Mouse (Mus musculus) right cerebral cortex, postnatal 14 days (tissue): ENCODE results near the gene Cep57l1.
"Not testable (repeated sequence)": the region's sequence is repeated elsewhere in the genome, so short reads cannot be mapped to it uniquely, and the experiment has no call there.

Experiments
- DNase-seq: peaks from one replicate; pipeline ENCODE4 v3.0.0; 2022

Gene Cep57l1

DNA sequence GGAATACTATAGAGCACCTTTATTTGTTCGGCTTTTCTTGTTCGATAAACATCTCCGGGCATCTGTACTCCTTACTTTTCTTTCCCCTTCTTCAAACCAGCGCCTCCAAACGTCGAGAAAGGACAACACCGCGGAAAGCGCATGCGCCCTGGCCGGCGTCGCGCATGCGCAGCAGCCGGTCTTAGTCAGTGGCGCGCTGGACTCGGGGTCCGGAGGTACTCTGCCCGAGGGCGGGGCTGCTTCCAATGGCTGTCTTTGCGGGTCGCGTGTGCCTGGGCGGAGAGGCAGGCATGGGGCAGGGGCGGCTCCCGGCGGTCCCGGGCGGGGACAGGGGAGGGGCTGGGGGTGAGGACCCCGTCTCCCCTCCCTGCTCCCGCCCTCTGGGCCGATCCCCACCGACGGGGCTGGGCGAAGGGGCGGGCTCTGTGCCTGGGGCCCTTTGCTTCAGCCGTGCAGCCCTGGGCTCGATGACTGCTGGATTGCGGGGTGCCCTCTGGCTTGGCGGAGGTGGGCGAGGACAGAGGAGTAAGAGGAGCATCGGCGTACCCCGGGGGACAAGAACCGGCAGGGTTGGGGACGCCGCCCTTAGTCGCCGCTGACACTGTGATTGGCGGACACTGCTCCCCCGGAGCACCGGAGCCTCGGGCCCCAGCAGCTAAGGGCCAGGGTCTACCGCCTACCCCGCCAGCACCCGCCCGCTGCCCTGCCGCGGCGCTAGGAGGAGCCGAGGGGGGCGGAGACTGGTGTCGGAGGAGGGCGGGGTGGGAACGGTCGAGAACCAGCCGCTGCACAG is at the start of gene Cep57l1, which contains the start of gene Sesn1:
Gene Cep57l1, minus strand, starts transcription at position 101 of the 793 bp plus-strand sequence.
Gene Sesn1, plus strand, starts transcription at position 165 of the 793 bp plus-strand sequence.
- DNase-seq, result peak; percentile 88

DNA sequence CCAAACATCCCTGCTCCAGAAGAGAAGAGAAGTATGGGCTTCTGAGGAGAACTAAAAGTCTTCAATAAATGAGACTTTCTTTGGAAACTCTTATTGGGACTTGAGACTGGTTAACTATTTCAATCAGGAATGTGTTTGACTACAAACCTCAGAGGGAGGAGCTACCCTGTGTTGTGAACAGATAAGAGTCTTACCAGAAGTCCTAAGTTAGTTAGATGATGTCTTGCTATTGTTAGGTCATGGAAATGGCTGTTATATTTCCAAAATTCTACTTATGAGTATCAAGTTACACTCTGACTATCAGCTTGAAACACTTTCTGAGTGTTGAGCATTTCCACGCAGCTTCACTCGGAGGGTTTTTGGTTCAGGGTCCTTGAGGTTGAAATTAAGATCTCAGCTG is 39.0 kb upstream of the Cep57l1 start:
- no peak for DNase-seq

DNA sequence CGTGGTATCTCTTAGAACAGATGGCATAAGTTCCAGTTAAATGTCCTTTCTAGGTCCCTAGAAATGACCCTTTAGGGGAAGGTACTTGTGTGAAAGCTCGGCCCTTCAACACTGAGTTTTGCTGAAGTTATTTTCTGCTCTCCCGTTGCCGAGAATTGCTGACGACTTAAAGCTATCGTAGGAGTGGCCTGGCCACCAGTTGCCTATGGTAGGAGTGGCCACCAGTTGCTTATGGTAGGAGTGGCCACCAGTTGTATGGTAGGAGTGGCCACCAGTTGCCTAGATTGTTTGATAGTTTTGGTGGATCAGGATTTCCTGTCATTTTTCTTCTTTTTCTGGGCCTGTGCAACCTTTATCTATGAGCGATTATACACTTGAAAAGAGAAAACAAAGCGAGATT is 38.1 kb upstream of the Cep57l1 start:
- no peak for DNase-seq

DNA sequence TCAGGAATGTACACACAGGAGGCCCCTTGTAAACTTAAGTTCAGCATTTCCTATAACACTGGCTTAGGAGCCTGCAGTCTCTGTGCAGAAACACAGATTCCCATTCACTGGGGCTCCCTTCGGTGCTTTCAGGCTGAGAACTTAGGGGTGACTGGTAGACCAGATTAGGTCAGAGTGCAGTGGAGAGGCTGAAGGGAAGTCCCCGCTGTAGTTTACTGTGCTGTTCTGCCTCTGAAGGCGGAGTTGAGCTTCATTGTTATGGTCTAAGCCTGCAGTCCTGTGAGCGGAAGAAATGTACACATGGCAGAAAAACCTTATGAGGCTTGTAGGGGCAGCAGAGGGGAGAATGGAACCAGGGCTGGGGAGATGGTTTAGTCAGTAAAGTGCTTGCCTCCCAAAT is 29.2 kb upstream of the Cep57l1 start:
- no peak for DNase-seq

DNA sequence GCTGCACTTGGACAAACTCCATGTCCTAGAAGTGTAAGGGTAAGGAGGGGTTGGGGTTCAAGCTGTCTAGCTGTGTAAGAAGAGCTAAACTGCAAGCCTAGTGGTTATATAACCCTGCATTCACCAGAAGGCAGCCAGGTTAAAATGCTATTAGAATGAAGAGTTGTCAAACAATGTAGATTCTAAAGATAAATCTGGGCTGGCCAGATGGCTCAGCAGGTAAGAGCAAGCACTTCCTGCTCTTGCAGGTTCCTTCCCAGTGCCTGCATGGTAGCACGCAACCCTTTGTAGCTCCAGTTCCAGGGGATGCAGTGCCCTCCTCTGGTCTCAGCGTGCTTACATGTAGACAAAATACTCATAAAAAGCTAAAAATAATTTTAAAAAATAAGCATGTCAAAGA is 24.5 kb upstream of the Cep57l1 start:
- no peak for DNase-seq

DNA sequence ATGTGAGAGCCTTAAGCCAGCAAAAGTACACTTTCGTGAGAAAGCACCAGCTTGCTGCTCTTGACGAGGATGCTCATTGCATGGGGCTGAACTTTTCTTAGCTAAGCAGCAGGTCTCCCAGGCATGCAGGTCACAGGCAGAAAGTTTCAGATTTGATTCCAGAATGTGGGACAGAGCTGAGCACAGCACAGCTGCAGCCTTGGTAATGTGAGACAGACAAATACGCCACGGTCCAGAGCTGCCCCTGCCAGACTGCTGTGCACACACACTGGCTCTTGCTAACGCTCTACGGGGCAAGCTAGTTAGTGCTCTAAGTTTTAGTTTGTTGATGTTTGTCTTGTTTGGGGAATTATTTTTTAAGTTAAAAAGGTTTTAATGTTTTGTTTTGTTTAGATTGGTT is 22.5 kb upstream of the Cep57l1 start:
- no peak for DNase-seq

DNA sequence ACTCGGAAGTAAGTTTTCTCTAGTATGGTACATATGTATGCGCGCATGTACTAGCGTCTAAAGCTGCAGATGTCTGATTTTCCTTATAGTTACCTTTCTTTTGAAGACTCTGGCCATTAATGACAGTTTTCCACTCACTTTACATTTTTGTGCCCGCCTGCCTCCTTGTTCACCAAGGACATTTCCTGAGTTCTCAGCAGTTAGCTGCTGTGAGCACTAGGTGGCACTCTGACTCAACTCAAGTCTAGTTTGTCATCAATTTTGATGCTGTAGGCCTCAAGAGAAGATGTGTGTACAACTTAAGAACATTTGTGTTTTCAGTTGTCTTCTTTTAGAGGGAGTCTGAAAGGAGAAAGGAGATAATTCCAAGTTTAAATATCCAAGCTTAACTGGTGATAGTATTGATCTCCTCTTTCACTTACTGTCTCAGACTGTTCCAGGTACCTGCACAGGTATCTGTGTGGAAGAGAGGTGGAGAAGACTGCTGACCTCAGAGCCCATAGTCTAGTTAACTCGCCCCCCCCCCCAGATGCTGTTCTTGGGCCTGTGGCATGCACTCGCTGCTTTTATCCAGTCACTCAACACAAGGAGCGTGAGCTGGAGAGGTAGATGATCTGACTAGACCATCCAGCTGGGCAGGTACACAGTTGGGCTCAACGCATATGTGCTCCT is 21.3 kb upstream of the Cep57l1 start:
- DNase-seq, result peak; percentile 61

DNA sequence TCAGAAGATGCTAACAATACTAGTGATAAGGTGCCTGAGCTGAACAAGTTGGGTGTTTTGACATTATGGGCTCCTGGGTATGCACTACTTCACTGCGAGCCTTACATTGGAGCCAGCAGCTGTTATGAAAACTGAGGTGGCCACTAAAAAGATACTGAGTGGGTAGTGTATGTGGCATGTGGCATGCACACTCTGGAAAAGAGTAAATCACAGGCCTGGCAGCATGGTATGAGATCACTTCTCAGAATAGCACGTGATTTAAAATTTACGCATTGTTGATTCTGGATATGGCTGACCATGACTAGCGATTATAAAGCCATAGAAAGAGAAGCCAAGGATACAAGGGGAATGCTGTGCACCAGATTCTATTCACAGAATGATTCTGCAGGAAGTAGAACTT is 20.8 kb upstream of the Cep57l1 start:
- no peak for DNase-seq

DNA sequence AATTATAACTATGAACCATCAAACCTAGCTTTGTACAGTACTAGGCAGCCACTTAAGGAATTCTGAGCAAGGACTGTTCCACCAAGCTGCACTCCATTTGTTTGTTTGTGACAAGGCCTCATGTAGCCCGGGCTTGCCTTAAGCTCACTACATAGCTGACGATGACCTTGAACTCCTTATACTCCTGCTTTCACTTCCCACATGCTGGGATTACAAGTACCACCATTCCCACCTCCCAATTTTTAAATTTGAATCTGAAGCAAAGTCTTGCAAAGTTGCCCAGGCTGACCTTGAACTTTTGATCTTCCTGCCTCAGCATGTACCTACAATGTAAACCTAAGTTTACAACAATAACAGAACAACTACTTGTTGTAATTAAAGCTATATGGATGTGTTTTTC is 20.3 kb upstream of the Cep57l1 start:
- DNase-seq, result no peak

DNA sequence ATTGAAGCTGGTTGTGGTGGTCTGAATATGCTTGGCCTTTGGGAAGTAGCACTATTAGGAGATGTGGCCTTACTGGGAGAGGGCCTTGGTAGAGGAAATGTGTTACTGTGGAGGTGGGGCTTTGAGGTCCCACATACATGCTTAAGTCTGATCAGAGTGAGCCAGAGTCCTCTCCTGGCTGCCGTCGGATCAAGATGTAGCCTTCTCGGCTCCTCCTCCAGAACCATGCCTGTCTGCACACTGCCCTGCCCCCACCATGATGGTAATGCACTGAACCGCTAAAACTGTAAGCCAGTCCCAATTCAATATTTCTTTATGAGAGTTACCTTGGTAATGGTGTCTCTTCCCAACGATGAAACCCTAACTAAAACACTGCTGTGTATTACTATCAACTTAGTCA is 19.5 kb upstream of the Cep57l1 start:
- no peak for DNase-seq

DNA sequence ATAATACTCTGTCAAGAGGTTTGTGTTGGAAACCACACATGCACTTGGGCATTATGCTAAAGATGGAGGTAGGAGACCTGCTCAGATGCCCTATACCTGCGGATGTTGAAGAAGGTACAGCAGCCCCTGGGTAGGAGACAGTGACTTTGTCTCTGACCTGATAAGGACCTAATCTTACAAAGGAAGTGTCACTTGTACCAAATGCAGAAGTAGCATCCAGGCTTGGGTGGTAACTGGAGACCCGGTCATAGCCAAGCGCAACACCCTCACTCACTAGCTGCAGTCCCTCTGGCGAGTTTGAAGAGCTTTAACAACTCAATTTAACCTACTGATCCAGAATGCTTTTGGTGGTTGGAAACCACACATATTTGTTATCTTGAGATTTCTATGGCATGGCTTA is 18.1 kb upstream of the Cep57l1 start:
- DNase-seq, result no peak

DNA sequence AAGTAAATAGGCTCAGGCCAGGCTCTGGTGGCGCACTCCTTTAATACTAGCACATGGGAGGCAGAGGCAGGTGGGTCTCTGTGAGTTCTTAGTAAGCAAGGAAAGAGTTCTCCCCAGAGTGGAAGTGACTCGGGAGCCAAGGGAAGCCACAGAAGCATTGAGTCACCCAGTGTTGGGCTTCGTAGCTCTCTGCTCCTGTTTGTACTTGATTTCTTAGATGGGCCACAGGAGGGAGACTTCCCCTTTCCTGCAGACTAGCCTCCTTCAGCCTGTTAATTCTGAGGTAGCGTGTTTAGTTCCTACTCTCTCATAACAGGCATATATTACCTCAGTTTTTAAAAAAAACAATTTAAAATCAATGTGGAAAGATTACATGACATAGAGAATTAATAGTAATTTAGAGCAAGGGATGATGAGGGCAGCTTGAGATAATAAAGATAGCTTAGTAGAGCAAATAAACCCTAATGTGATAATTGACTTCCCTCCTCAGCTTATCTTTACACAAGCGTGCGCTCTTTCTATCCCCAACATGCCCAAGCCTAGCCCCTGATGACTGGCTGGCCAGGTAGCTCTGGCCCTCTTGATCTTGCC is 16.9 kb upstream of the Cep57l1 start:
- no peak for DNase-seq

DNA sequence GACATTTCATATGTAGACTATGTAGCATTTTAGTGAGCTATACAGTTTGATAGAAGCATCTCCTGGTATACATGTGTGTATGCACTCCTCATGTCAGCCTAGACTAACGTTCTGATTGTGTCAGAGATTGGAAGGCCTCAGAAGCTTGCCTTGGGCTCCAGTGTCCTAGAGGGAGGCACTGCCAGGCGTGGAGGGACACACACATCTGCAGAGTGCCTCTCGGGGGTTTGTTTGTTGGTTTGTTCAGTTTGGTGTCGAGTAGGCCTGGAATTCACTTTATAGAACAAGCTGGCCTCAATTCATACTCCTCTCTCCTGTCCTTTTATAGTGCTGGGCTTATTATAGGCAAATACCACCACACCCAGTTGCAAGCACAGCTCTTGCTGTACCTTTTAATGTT is 16.3 kb upstream of the Cep57l1 start:
- no peak for DNase-seq

DNA sequence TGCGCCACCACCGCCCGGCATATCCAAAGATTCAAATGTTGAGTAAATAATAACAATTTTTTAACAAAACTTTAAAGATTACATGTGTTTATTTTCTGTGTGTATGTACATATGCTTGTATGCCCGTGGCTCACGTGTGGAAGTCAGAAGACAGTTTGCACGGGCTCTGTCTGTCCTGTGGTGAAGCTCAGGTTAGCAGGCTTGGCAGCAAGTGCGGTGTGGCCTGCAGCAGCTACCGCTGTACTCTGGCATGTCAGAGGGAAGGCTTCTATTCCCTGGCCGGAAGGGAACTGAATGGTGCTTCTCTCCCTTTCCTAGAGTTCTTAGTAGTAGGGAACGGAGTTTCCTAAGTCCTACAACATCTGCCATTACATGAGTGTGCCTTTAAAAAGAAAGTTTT is 15.4 kb upstream of the Cep57l1 start:
- DNase-seq, result no peak

DNA sequence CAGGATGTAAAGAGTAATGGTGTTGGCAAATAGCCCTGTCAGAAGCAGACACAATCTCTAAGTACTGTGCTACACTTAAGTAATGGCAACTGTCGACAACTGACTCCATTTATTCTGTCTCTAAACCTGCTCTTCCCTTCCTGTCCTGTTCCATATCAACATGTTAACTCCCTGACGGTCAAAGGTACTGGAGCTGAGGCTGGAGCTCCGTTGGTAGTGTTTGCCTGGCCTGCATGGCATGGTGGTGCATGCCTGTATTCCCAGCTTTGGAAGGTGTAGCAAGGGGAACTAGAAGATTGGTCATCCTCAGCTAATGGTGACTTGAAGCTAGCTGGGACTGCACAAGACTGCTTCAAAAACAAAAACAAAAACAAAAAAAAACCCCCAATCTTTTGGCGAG is 14.2 kb upstream of the Cep57l1 start:
- no peak for DNase-seq

DNA sequence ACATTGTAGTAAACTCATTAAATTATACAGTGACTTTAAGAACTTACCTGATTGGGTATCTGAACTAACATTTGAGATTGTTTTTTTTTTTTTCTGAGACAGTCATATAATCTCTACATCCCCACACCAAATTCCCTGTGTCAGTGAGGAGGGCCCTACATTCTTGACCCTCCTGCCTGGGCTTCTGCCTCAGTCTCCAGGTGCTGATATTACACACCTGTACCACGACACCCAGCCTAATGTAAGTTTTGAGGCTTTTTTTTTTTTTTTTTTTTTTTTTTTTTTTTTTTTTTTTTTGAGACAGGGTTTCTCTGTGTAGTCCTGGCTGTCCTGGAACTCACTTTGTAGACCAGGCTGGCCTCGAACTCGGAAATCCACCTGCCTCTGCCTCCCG is 13.6 kb upstream of the Cep57l1 start:
- DNase-seq, result not testable (repeated sequence)

DNA sequence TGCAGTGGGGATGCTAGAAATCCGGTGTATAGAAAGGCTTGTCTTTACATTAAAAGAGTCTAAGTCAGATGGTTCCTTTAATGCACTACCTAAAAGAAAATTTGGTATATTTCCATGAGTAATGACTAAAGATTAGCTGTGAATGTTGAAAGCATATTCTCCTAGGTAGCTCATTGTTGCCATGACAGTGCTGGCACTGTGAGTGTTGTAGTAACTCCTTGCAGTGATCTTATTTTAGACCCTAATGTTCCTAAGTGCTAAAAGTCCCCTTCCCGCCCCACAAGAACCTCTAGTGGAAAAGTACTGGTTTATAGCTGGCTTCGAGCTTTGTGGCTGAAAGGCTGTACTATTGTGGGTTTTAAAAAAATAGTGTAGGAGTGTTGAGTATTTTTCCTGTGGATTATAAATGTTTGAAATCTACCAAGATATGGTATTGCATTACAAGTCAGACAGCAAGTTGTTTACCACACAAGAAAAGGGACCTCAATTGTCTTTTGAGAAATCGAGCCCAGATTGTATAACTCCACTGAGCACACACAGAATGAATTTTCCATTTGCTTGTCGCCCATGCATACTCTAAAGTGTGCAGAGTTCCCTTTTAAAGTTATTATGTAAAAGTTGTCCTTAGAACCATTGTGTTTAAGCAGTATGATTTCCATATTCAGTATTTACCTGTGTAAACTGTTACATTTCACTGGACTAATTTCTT is 13.1 kb upstream of the Cep57l1 start:
- DNase-seq, result no peak

DNA sequence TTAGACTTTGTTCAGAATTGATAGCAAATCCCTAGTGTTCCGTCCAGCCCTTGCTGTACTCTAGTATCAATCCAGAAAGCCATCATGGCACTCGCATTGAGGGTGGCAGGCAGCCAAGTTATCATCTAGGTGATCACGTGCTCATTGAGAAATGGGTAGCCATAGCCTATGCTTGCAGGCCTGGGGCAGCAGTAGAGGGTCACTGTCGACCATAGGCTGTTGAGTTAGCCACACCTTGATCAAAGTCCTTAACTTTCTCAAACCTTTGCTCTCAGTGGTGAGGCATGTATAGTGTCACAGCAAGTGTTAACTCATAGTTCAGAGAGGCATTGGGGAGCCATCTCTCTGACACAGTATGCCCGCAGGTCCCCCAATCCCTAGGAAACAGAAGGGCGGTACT is 11.5 kb upstream of the Cep57l1 start:
- DNase-seq, result no peak

DNA sequence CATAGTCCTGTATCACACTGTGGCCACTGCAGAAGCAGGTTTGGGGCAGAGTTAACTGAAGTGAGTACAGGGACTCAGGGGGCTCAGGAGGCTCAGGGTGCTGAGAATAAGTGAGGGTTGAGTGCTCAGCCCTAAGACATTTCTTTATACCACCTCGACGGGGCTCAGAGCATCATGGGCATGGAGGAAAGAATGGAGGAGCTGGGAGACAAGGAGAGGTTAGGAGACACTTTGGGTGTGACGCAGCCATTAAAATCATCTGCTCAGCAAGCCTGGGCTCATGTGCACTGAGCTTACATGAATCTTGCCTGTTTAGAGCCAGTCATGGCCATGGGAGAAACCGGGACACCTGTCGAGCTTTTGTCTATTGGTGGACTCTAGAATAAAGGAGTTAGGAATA is 10.7 kb upstream of the Cep57l1 start:
- no peak for DNase-seq

DNA sequence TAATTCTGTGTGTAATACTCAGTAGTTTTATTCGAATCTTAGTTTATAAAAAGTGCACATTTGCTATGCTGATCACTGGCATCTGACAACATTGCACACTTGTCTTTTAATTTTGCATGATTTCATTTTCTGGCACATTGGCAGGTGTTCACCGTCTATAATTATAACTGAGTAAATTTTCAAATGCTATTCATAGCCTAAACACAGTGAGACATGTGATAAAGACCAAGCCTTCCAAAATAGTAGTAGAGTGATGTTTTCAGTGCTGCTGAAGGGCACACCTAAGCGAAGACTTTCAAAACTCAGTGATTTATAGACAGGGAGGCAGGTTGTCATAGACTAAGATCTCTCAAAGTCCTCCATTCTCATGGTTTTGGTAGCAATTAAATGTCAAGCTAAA is 9.6 kb upstream of the Cep57l1 start:
- DNase-seq, result no peak

DNA sequence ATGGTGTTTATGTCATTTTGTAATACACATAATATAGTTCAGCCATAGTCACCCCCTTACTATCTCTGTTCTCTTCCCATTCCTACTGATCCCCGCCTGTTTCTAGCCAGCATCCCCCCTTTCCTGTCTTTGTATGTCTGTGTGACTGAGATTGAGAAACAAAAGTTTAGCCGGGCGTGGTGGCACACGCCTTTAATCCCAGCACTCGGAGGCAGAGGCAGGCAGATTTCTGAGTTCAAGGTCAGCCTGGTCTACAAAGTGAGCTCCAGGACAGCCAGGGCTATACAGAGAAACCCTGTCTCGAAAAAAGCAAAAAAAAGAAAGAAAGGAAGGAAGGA is 9.0 kb upstream of the Cep57l1 start:
- not testable (repeated sequence) for DNase-seq

DNA sequence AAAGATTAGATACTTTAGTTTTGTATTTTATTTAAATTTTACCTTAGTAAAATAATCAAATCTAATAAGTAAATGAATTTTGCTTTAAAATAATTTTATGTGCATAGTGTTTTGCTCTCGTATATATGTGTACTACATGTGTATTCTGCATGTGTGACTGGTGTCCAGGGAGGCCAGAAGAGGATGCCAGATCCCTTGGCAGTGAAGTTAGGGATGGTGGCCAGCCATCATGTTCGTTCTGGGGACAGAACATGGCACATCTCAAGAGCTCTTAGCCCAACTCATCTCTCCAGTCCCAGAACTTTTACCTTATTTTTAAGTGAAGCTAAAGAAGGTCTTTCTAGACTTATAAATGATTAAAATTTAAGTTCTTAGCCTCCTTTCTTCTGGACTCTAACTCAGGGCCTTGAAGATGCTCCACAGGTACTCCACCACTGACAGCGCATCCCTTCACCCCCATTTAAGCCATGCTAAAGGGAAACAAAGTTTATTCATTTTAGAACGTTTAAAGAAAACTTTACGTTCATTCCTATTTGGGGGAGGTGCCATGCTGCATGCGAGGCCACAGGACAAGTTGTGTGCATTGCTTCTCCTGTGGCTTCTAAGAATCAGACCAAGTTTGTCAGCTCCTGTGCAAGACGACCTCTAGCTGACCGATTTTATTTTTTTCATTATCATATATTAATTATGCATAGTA is 8.5 kb upstream of the Cep57l1 start:
- no peak for DNase-seq

DNA sequence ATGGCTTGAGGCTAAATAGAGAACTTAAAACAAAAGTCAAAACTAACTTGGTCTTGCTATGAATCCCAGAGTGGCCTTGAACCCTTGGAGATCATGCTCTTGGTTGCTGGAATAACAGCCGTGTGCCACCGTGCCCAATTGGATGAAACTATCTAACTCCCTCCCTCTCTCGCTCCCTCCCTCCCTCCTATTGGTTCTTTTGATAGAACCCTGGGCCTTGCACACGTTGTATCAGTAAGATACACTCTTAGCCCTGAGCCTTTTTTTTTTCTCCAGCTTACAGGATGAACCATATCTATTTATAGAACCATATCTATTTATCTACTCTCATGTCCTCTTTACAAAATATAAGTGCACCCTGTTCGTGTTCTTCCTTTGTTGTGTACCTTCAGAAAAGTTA is 6.8 kb upstream of the Cep57l1 start:
- no peak for DNase-seq
